Mouse (Mus musculus) testis, adult 2 months (tissue): ENCODE measurements around the gene Zfp512b.

Experiments
- CTCF ChIP-seq: fragments of 200-500 bp; IDR thresholded peaks from 2 replicates; pipeline ENCODE4 v1.5.1; 2012; ENCODE audit warnings: low read depth, mild to moderate bottlenecking, inconsistent platforms, low read length, moderate library complexity; ENCODE audit not compliant: control insufficient read depth, insufficient read depth, insufficient replicate concordance
- POLR2A ChIP-seq: fragments of 200-500 bp; IDR thresholded peaks from 2 replicates; pipeline ENCODE4 v1.6.1; 2012; ENCODE audit warnings: low read depth, mild to moderate bottlenecking, inconsistent platforms, low read length, moderate library complexity; ENCODE audit not compliant: control insufficient read depth

DNA sequence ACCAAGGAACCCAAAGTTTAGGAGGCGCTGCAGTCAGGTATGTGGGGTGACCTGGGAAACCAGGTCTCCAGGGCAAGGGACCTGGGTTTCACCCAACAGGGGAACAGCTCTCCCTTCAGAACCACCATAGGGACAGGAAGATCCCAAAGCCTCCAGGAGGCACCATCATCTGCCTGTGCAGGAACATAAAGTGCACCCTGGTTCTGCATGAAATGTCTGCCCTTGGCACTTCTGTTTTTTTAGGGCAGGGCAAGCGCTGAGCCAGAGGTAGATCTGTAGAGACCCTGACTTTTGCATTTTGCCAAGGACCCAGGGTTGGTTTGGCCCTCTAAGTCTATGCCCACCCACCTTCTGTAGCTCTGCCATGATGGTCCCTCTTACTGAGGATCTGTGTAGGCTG lies 10.2 kb downstream of the Zfp512b start:
- no peak for TF ChIP-seq CTCF
- TF ChIP-seq POLR2A: no peak
